Mouse (Mus musculus) thymus, postnatal 4 days (tissue): ENCODE results near the gene Gm20662.
"Not testable (repeated sequence)": the region's sequence is repeated elsewhere in the genome, so short reads cannot be mapped to it uniquely, and the experiment has no call there.

Experiments
- DNase-seq: peaks from one replicate; pipeline ENCODE4 v3.0.0; 2021

The Gm20662 gene

DNA sequence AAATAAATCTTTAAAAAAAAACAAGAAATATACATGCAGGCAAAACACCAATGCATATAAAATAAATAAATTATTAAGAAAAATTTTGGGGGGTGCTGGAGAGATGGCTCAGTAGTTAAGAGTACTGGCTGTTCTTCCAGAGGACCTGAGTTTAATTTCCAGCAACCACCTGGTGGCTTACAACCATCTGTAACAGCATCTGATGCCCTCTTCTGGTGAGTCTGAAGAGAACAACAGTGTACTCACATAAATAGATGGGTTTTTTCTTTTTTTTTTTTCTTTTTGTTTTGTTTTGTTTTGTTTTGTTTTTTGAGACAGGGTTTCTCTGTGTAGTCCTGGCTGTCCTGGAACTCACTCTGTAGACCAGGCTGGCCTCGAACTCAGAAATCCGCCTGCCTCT, 17.4 kb downstream of the Gm20662 start:
- not testable (repeated sequence) for DNase-seq

DNA sequence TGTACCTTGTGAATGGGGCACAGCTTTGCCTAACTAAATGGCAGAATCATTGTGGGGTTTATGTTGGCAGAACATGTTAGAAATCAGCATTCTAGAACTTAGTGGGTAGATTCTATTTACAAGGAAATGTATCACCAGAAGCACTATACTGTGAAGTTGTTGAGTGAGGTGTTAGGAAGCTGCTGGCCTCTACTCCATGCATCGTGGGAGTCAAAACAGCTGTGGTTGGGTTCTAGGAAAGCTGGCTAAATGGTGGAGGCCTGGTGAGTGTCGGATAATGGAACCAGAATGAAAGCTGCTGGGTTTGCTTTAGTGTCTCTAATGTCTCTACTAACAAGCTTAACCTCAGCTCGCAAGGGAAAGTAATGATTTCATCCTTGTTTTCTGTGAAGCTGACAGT, 21.0 kb downstream of the Gm20662 start:
- no peak for DNase-seq

DNA sequence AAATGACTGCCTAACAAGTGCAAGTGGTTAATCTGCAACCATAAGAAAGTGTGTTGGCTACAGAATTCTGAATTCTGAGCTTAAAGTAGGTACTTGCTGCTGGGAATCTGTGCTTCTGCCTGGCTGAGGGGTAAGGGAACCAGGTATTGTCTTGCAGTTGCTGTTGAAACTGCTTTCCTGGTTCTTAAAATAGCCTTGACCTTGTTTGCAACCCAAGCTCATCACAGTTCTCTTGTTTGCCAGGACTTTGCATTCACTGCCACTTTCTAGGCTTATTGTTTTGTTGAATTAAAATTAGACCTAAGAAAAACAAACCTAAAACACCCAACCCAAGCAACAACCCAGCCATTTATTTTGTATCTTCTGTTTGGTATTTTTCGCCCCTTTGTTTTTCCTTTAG, 24.6 kb downstream of the Gm20662 start:
- DNase-seq = no peak

DNA sequence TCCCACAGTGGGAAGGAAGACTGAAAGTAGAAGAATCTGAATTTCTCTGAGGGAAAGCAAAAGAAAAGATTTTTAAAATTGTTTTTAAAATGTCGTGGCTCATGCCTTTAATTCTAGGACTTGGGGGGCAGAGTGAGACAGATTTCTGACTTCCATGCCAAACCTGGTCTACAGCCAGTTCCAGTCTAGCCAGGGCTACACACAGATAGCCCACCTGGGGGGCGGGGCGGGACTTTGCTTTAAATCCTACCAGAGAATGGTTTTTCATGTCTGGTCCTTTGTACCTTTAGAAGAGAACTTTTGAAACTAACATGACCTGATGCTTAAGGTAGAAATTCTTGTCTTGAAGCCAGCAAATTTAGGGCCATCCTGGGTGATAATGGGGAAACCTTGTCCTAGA, 27.1 kb downstream of the Gm20662 start:
- no peak for DNase-seq

DNA sequence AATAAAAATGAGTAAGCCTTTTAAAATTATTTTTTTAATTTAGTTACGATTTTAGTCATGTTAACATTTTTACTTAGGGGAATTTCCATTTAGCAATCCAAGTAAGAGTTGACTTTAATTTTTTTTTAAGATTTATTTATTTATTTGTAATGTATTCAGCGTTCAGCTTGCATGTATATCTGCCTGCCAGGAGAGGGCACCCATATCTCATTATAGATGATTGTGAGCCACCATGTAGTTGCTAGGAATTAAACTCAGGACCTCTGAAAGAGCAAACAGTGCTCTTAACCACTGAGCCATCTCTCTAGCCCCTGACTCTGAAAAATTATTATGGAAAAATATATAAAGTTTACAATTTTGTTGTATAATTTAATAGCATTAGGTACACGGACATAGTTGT, 30.4 kb downstream of the Gm20662 start:
- no peak for DNase-seq

DNA sequence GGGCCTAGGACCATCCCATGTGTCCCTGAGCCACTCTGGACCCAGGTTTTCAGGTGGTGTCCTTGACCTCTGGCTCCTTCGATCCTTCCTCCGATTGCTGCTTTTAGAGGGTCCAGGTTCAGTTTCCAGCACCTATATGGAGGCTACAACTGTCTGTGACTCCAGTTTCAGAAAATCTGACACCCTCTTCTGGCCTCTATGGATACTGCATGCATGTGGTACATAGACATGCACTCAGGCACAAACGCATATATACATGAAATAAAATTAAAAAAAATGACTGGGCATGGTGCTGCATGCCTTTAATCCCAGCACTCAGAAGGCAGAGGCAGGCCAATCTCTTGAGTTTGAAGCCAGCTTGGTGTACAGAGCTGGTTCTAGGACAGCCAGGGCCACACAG, 31.7 kb downstream of the Gm20662 start:
- no peak for DNase-seq

- no peak for DNase-seq
Observed at GRCm38 (mm10) chr9:108032126-108032525, 36.0 kb downstream of the Gm20662 start.

- DNase-seq = no peak
Observed at GRCm38 (mm10) chr9:108035331-108036156, 39.4 kb downstream of the Gm20662 start.

GRCm38 (mm10) chr9:108044751-108045492, 48.8 kb downstream of the Gm20662 start:
- no peak for DNase-seq

GRCm38 (mm10) chr9:108046582-108046981, 50.4 kb downstream of the Gm20662 start:
- no peak for DNase-seq

GRCm38 (mm10) chr9:108047601-108048565, 51.7 kb downstream of the Gm20662 start:
- DNase-seq = no peak

DNA sequence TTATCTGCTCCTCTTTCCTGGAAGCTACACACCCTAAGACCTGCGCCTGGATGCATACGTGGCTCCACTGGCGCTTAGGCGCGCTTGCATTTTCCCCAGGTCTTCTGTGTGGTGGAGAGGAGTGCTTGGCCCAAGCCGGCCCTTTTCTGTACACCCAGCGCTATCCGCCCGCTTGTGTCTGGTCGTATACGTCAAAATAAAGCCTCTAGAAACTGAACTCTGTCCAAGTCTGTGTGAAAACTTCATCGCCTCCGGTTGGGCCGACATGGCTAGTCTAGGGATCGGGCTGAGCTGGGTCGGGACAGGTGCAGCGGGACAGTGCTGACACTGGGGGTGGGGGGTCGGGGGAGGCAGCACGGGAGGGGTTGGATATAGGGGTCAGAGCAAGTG, 52.4 kb downstream of the Gm20662 start:
- DNase-seq = no peak

- DNase-seq = peak; percentile 92
Observed at GRCm38 (mm10) chr9:108049016-108049455, 52.9 kb downstream of the Gm20662 start, which contains the start of gene Gmppb. Gmppb (plus strand) TSS chr9:108049242.

GRCm38 (mm10) chr9:108049561-108050251, 53.6 kb downstream of the Gm20662 start:
- peak; percentile 12 for DNase-seq

- no peak for DNase-seq
Observed at GRCm38 (mm10) chr9:108051184-108051930, 55.2 kb downstream of the Gm20662 start.

GRCm38 (mm10) chr9:108051931-108052220, 55.7 kb downstream of the Gm20662 start:
- no peak for DNase-seq

DNA sequence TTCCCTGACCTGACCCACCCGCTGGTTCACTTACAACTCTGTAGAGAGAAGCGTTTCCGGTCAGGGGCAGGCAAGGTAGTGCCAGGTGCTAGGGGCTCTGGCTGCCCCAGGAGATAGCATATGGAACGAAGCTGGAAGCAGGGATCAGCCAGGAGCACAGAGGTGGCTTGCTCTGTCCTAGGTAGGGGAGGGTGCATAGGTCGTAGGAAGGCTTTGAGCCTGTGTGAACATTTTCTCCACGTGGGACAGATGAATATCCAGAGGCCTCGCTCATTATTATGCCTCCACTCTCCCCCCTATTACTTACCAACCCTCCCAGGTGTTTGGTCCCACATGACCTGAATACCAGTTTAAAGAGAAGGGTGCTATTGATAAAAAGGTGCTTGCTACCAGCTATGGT, 56.3 kb downstream of the Gm20662 start:
- no peak for DNase-seq

DNA sequence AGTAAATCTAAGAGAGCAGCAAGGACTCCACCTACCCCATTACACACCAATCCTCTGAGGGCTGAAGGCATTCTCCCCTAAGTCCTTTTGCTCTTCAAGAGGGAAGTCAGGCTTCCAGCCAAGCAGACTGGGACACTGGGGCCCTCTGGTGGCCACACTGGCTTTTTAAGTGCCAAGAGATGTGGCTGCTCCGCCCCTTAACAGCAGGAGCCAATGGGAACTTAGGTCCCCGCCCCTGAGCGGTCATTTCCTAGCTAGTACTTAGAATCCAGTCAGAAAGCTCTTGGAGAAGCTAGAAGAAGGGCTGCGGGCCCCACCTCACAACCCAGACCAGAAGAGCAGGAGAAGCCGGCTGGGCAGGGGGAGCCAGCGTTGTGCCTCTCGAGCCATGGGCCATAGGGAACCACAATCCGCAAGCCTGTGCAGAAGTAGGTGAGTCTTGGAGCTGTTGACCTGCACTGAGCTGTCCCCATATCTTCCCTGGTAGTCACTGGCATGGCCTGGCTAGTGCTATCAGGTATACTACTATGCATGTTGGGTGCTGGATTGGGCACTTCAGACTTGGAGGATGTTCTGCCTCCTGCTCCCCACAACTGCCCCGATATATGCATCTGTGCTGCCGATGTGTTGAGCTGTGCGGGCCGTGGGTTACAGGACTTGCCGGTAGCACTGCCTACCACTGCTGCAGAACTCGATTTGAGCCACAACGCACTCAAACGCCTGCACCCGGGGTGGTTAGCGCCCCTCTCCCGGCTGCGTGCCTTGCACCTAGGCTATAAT, 56.9 kb downstream of the Gm20662 start, which contains the start of gene Amigo3:
Gene Amigo3 (plus strand): TSS at position 275 of the 780 bp plus-strand sequence.
- peak; percentile 98 for DNase-seq

DNA sequence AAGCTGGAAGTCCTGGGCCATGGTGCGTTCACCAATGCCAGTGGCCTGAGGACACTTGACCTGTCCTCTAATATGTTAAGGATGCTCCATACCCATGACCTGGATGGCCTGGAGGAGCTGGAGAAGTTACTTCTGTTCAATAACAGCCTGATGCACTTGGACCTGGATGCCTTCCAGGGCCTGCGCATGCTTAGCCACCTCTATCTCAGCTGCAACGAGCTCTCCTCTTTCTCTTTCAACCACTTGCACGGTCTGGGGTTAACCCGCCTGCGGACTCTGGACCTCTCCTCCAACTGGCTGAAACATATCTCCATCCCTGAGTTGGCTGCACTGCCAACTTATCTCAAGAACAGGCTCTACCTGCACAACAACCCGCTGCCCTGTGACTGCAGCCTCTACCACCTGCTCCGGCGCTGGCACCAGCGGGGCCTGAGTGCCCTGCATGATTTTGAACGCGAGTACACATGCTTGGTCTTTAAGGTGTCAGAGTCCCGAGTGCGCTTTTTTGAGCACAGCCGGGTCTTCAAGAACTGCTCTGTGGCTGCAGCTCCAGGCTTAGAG, 57.6 kb downstream of the Gm20662 start:
- DNase-seq = no peak

DNA sequence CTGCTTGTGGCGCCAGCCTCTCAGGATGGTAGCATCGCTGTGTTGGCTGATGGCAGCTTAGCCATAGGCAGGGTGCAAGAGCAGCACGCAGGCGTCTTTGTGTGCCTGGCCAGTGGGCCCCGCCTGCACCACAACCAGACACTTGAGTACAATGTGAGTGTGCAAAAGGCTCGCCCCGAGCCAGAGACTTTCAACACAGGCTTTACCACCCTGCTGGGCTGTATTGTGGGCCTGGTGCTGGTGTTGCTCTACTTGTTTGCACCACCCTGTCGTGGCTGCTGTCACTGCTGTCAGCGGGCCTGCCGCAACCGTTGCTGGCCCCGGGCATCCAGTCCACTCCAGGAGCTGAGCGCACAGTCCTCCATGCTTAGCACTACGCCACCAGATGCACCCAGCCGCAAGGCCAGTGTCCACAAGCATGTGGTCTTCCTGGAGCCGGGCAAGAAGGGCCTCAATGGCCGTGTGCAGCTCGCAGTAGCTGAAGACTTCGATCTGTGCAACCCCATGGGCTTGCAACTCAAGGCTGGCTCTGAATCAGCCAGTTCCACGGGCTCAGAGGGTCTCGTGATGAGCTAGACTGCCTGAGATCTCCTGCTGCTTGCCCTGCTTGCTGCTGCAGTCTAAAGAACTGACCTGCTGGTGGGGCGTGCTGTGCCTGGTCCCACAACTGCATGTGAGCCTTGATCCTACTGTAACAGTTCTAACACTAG, 58.3 kb downstream of the Gm20662 start:
- no peak for DNase-seq
